Mouse (Mus musculus) lung, postnatal 36 days (tissue): ENCODE results near the gene Clk2.

ENCODE experiments used
- DNase-seq: peaks from one replicate; pipeline ENCODE4 v3.0.0; 2022; ENCODE audit warnings: mixed read lengths

Clk2 gene

DNA sequence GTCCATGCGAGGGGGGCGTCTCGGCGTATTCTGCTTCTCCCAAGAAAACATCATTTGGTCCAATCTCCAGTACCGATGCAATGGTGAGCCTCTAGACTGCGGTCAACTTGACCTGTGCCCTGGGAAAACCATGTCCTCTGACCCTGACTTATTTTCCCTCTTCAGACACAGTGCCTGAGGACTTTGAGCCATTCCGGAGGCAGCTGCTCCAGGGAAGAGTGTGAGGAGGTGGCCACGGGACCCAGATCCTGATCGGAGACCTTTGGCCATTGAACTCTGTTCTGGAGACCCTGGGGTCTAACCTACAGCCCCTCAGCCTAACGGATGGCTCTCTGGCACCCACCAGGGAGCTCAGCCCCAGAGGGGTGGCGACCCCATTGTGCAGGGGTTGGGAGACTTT is 61.8 kb downstream of the Clk2 start:
- DNase-seq = no peak
